Mouse (Mus musculus) limb, embryonic 12.5 days (tissue): ENCODE measurements at regions not wholly inside any gene's neighbourhood (a gene's known extent, or its start where the extent isn't known, plus 50 kb on each side); places are given as distances from the start of the nearest gene placed in this dataset.

Source experiments
- ATAC-seq: fragments of 200-750 bp; cut with Nextera tagmentation; 2 replicates; pipeline ENCODE4 v1.8.0; 2017; ENCODE audit warnings: low read depth, moderate TSS enrichment; ENCODE audit not compliant: insufficient number of reproducible peaks, insufficient read depth, low FRiP score, low TSS enrichment
- H3K27ac ChIP-seq: fragments of 300-500 bp; sonication (generic); 2 replicates; pipeline ENCODE4 v1.5.1; 2016; ENCODE audit warnings: mild to moderate bottlenecking, moderate library complexity
- H3K27me3 ChIP-seq: fragments of 300-500 bp; sonication (generic); 2 replicates; pipeline ENCODE4 v1.6.1; 2016; ENCODE audit warnings: mild to moderate bottlenecking, moderate library complexity
- H3K36me3 ChIP-seq: fragments of 300-500 bp; sonication (generic); 2 replicates; pipeline ENCODE4 v1.6.1; 2016; ENCODE audit warnings: mild to moderate bottlenecking, moderate library complexity
- H3K4me1 ChIP-seq: fragments of 300-500 bp; sonication (generic); replicated peaks from 2 replicates; pipeline ENCODE4 v1.6.1; 2016
- H3K4me2 ChIP-seq: fragments of 300-500 bp; sonication (generic); 2 replicates; pipeline ENCODE4 v1.6.1; 2016; ENCODE audit warnings: mild to moderate bottlenecking, moderate library complexity
- H3K4me3 ChIP-seq: fragments of 300-500 bp; sonication (generic); replicated peaks from 2 replicates; pipeline ENCODE4 v1.5.1; 2016; ENCODE audit warnings: mild to moderate bottlenecking
- H3K9ac ChIP-seq: fragments of 300-500 bp; sonication (generic); replicated peaks from 2 replicates; pipeline ENCODE4 v1.6.1; 2016; ENCODE audit warnings: mild to moderate bottlenecking, moderate library complexity
- H3K9me3 ChIP-seq: fragments of 300-500 bp; sonication (generic); 2 replicates; pipeline ENCODE4 v1.6.1; 2016; ENCODE audit warnings: mild to moderate bottlenecking, moderate library complexity
- WGBS: fragments of 180-500 bp; shearing (Covaris S2); methylation state at CpG from one replicate; pipeline ENCODE4 v1.1.7; 2016; 5-methylcytosine and 5-hydroxymethylcytosine counted together

GRCm38 (mm10) chr6:143624901-143625300 is 457.9 kb downstream of the Etnk1 start:
- H3K36me3 ChIP-seq = no peaks in the 10 kb centered on the region
- peaks cover 7% of the 10 kb centered on the region; the same call in 1 of the 2 replicates for H3K4me1 ChIP-seq
- no peak for ATAC-seq
- no peak overlapping the region for H3K27ac ChIP-seq
- 91% methylated on average over 3 of the region's 3 CpGs for WGBS
- no peaks in the 10 kb centered on the region for H3K9me3 ChIP-seq
- no peak overlapping the region for H3K9ac ChIP-seq
- H3K4me2 ChIP-seq = no peak overlapping the region
- H3K4me3 ChIP-seq = no peak overlapping the region
- no peaks in the 10 kb centered on the region for H3K27me3 ChIP-seq

- H3K36me3 ChIP-seq = no peaks in the 10 kb centered on the region
- no peak overlapping the region for H3K27ac ChIP-seq
- no peaks in the 10 kb centered on the region for H3K27me3 ChIP-seq
- no peak overlapping the region for H3K4me3 ChIP-seq
- ATAC-seq = no peak
- H3K9ac ChIP-seq = no peak overlapping the region
- peaks cover 6% of the 10 kb centered on the region; the same call in 1 of the 2 replicates for H3K4me1 ChIP-seq
- no peaks in the 10 kb centered on the region for H3K9me3 ChIP-seq
- WGBS = 56% methylated on average over 7 of the region's 7 CpGs
- H3K4me2 ChIP-seq = no peak overlapping the region
Measured at GRCm38 (mm10) chr6:143631581-143631980, 464.6 kb downstream of the Etnk1 start.

GRCm38 (mm10) chr6:143633710-143634109 is 466.7 kb downstream of the Etnk1 start:
- no peak for ATAC-seq
- no peaks in the 10 kb centered on the region for H3K27me3 ChIP-seq
- H3K27ac ChIP-seq = no peak overlapping the region
- no peaks in the 10 kb centered on the region for H3K9me3 ChIP-seq
- no peak overlapping the region for H3K4me3 ChIP-seq
- WGBS = 79% methylated on average over 6 of the region's 6 CpGs
- no peaks in the 10 kb centered on the region for H3K36me3 ChIP-seq
- H3K4me1 ChIP-seq = 0 out of 2 replicates have a peak, but pooled peaks cover 6% of the 10 kb centered on the region
- H3K9ac ChIP-seq = no peak overlapping the region
- H3K4me2 ChIP-seq = no peak overlapping the region

GRCm38 (mm10) chr6:143634334-143634733 is 467.3 kb downstream of the Etnk1 start:
- no peak for ATAC-seq
- H3K4me3 ChIP-seq = no peak overlapping the region
- no peaks in the 10 kb centered on the region for H3K36me3 ChIP-seq
- no peaks in the 10 kb centered on the region for H3K9me3 ChIP-seq
- WGBS = 84% methylated on average over 10 of the region's 10 CpGs
- H3K4me1 ChIP-seq = 0 out of 2 replicates have a peak, but pooled peaks cover 6% of the 10 kb centered on the region
- H3K9ac ChIP-seq = no peak overlapping the region
- H3K27me3 ChIP-seq = no peaks in the 10 kb centered on the region
- H3K27ac ChIP-seq = no peak overlapping the region
- no peak overlapping the region for H3K4me2 ChIP-seq

GRCm38 (mm10) chr6:143635043-143635442 is 468.0 kb downstream of the Etnk1 start:
- 0 out of 2 replicates have a peak, but pooled peaks cover 6% of the 10 kb centered on the region for H3K4me1 ChIP-seq
- H3K9me3 ChIP-seq = no peaks in the 10 kb centered on the region
- 94% methylated on average over 2 of the region's 2 CpGs for WGBS
- no peaks in the 10 kb centered on the region for H3K36me3 ChIP-seq
- H3K27ac ChIP-seq = no peak overlapping the region
- ATAC-seq = no peak
- no peak overlapping the region for H3K4me3 ChIP-seq
- H3K27me3 ChIP-seq = no peaks in the 10 kb centered on the region
- H3K9ac ChIP-seq = no peak overlapping the region
- no peak overlapping the region for H3K4me2 ChIP-seq

- Histone ChIP-seq H3K4me2 (no peak overlapping the region), H3K27ac (no peak overlapping the region), H3K27me3 (no peaks in the 10 kb centered on the region), H3K4me1 (no peaks in the 10 kb centered on the region), H3K4me3 (no peak overlapping the region), H3K9me3 (no peaks in the 10 kb centered on the region), H3K9ac (no peak overlapping the region), H3K36me3 (no peaks in the 10 kb centered on the region)
- WGBS = 85% methylated on average over 5 of the region's 5 CpGs
- no peak for ATAC-seq
Measured at GRCm38 (mm10) chr6:143640652-143641051, 473.6 kb downstream of the Etnk1 start.

GRCm38 (mm10) chr6:143642052-143642451 is 475.0 kb downstream of the Etnk1 start:
- ATAC-seq = no peak
- Histone ChIP-seq H3K9ac (no peak overlapping the region), H3K36me3 (no peaks in the 10 kb centered on the region), H3K27me3 (no peaks in the 10 kb centered on the region), H3K27ac (no peak overlapping the region), H3K9me3 (no peaks in the 10 kb centered on the region), H3K4me2 (no peak overlapping the region), H3K4me3 (no peak overlapping the region), H3K4me1 (peaks cover 3% of the 10 kb centered on the region; the same call in 1 of the 2 replicates)
- WGBS = 84% methylated on average over 3 of the region's 3 CpGs

GRCm38 (mm10) chr6:143645989-143646388 is 479.0 kb downstream of the Etnk1 start:
- Histone ChIP-seq H3K27ac (peak overlapping the region; percentile 73; the same call in 1 of the 2 replicates), H3K36me3 (no peaks in the 10 kb centered on the region), H3K4me3 (no peak overlapping the region), H3K27me3 (no peaks in the 10 kb centered on the region), H3K4me1 (peaks cover 3% of the 10 kb centered on the region; the same call in 1 of the 2 replicates), H3K4me2 (no peak overlapping the region), H3K9ac (no peak overlapping the region), H3K9me3 (no peaks in the 10 kb centered on the region)
- ATAC-seq = no peak
- WGBS = 49% methylated on average over 4 of the region's 4 CpGs

GRCm38 (mm10) chr6:143648501-143648900 is 481.5 kb downstream of the Etnk1 start:
- Histone ChIP-seq H3K4me2 (no peak overlapping the region), H3K4me3 (no peak overlapping the region), H3K4me1 (peaks cover 3% of the 10 kb centered on the region; the same call in 1 of the 2 replicates), H3K27me3 (no peaks in the 10 kb centered on the region), H3K9me3 (peaks cover 8% of the 10 kb centered on the region), H3K9ac (no peak overlapping the region), H3K27ac (no peak overlapping the region), H3K36me3 (no peaks in the 10 kb centered on the region)
- WGBS = 87% methylated on average over 3 of the region's 3 CpGs
- ATAC-seq = no peak

- 68% methylated on average over 5 of the region's 5 CpGs for WGBS
- Histone ChIP-seq H3K4me1 (no peaks in the 10 kb centered on the region), H3K36me3 (no peaks in the 10 kb centered on the region), H3K9ac (no peak overlapping the region), H3K27me3 (no peaks in the 10 kb centered on the region), H3K27ac (peak overlapping the region; percentile 37; the same call in 1 of the 2 replicates), H3K4me3 (no peak overlapping the region), H3K4me2 (no peak overlapping the region), H3K9me3 (peaks cover 17% of the 10 kb centered on the region)
- no peak for ATAC-seq
Measured at GRCm38 (mm10) chr6:143656576-143656975, 489.6 kb downstream of the Etnk1 start.

- H3K27ac ChIP-seq = no peak overlapping the region
- WGBS = 87% methylated on average over 3 of the region's 3 CpGs
- no peak for ATAC-seq
- no peak overlapping the region for H3K4me2 ChIP-seq
- H3K36me3 ChIP-seq = no peaks in the 10 kb centered on the region
- H3K4me1 ChIP-seq = no peaks in the 10 kb centered on the region
- H3K27me3 ChIP-seq = no peaks in the 10 kb centered on the region
- H3K4me3 ChIP-seq = no peak overlapping the region
- no peak overlapping the region for H3K9ac ChIP-seq
- H3K9me3 ChIP-seq = no peaks in the 10 kb centered on the region
Measured at GRCm38 (mm10) chr6:143660837-143661236, 493.8 kb downstream of the Etnk1 start.

GRCm38 (mm10) chr6:143663306-143663705 is 496.3 kb downstream of the Etnk1 start:
- Histone ChIP-seq H3K4me1 (no peaks in the 10 kb centered on the region), H3K4me3 (no peak overlapping the region), H3K27ac (no peak overlapping the region), H3K27me3 (no peaks in the 10 kb centered on the region), H3K9me3 (peaks cover 7% of the 10 kb centered on the region; the same call in 1 of the 2 replicates), H3K4me2 (no peak overlapping the region), H3K9ac (no peak overlapping the region), H3K36me3 (no peaks in the 10 kb centered on the region)
- ATAC-seq = no peak
- WGBS = 83% methylated on average over 7 of the region's 7 CpGs
